25 mouse cellular contexts compared by ENCODE assay signal in genomic region chr11:26802249-26802941, GRCm38 (mm10).
DNase-seq lines count a peak whose midpoint lies in the region; ATAC-seq and TF ChIP-seq lines count a peak whose summit lies in the region.
"Had no signal": no experiment of that assay in that cellular context is flagged by ENCODE, and none has a peak within 500 bp of the region (broad histone marks: within the 10 kb centered on the region; RNA-seq: fewer than 3 reads in every experiment).

No protein-coding gene starts in this region.

- WGBS in forebrain, embryonic 14.5 days = 70% methylated on average over 2 of the region's 2 CpGs
- WGBS in forebrain, embryonic 11.5 days = 86% methylated on average over 2 of the region's 2 CpGs
- 65% methylated on average over 2 of the region's 2 CpGs for WGBS in forebrain, postnatal 0 days
- WGBS in forebrain, embryonic 10.5 days = 91% methylated on average over 2 of the region's 2 CpGs
- WGBS in intestine, postnatal 0 days = 32% methylated on average over 2 of the region's 2 CpGs

- no peak overlapping the region for H3K4me3 ChIP-seq in forebrain, embryonic 14.5 days (ENCODE audit: low read depth, low read length)
- no peak overlapping the region for H3K4me3 ChIP-seq in forebrain, embryonic 11.5 days (ENCODE audit: low read depth, low read length)
- H3K4me3 ChIP-seq in forebrain, postnatal 0 days (ENCODE audit: low read depth, low read length) = no peak overlapping the region
- H3K4me3 ChIP-seq in forebrain, embryonic 10.5 days = no peak overlapping the region
- no peak overlapping the region for H3K4me3 ChIP-seq in intestine, postnatal 0 days (ENCODE audit: low read depth, low read length)
- H3K4me3 ChIP-seq: embryonic facial prominence, embryonic 10.5 days; embryonic facial prominence, embryonic 13.5 days; erythroblast, embryonic 14.5 days; gastrocnemius, adult 2 months; hindbrain, embryonic 10.5 days; hindbrain, embryonic 13.5 days had no signal

- peak; percentile 68 for DNase-seq in forebrain, embryonic 14.5 days (ENCODE audit: low spot score)
- no peak for DNase-seq in forebrain, embryonic 11.5 days (ENCODE audit: low spot score)
- DNase-seq in forebrain, postnatal 0 days = peak; percentile 31
- DNase-seq in forebrain, embryonic 10.5 days (ENCODE audit: extremely low spot score, low spot score) = no peak
- no peak for DNase-seq in cerebellum, postnatal 36 days
- no peak for DNase-seq in cerebellum, adult 11 months
- DNase-seq: adrenal gland, adult 8-10 months; adrenal gland, postnatal 25 days; cerebellum, adult 2 months; cerebellum, adult 9-11 months; cerebellum, postnatal 25 days; embryo, embryonic 11 days; gastrocnemius, adult 2 months; gastrocnemius, postnatal 14 days; heart, adult 11 months; kidney, adult 2 months had no signal

- H3K9me3 ChIP-seq in forebrain, embryonic 14.5 days (replicated peaks; ENCODE audit: control insufficient read depth, low read length) = no peaks in the 10 kb centered on the region
- no peaks in the 10 kb centered on the region for H3K9me3 ChIP-seq in forebrain, embryonic 11.5 days (ENCODE audit: control insufficient read depth, low read length)
- no peaks in the 10 kb centered on the region for H3K9me3 ChIP-seq in forebrain, postnatal 0 days (ENCODE audit: low read length)
- no peaks in the 10 kb centered on the region for H3K9me3 ChIP-seq in forebrain, embryonic 10.5 days
- no peaks in the 10 kb centered on the region for H3K9me3 ChIP-seq in intestine, postnatal 0 days (ENCODE audit: control insufficient read depth)
- H3K9me3 ChIP-seq: embryonic facial prominence, embryonic 10.5 days; embryonic facial prominence, embryonic 13.5 days; hindbrain, embryonic 10.5 days; hindbrain, embryonic 13.5 days had no signal

- no peaks in the 10 kb centered on the region for H3K27me3 ChIP-seq in forebrain, embryonic 14.5 days (replicated peaks; ENCODE audit: control insufficient read depth, insufficient read depth, low read length)
- no peaks in the 10 kb centered on the region for H3K27me3 ChIP-seq in forebrain, embryonic 11.5 days (ENCODE audit: control insufficient read depth, insufficient read depth, low read length)
- no peaks in the 10 kb centered on the region for H3K27me3 ChIP-seq in forebrain, postnatal 0 days (ENCODE audit: insufficient read depth, low read length)
- no peaks in the 10 kb centered on the region for H3K27me3 ChIP-seq in forebrain, embryonic 10.5 days (ENCODE audit: poor library complexity, severe bottlenecking)
- H3K27me3 ChIP-seq in intestine, postnatal 0 days (replicated peaks; ENCODE audit: control insufficient read depth, insufficient read depth, low read length) = peaks cover 12% of the 10 kb centered on the region
- H3K27me3 ChIP-seq: embryonic facial prominence, embryonic 13.5 days; hindbrain, embryonic 13.5 days had no signal

- no peak overlapping the region for H3K4me2 ChIP-seq in forebrain, embryonic 14.5 days (ENCODE audit: low read length)
- H3K4me2 ChIP-seq in forebrain, embryonic 11.5 days (ENCODE audit: low read depth, low read length, severe bottlenecking) = no peak overlapping the region
- no peak overlapping the region for H3K4me2 ChIP-seq in forebrain, postnatal 0 days (ENCODE audit: low read depth)
- H3K4me2 ChIP-seq in intestine, postnatal 0 days (replicated peaks; ENCODE audit: low read depth) = no peak overlapping the region
- H3K4me2 ChIP-seq: embryonic facial prominence, embryonic 13.5 days; heart, embryonic 11.5 days; hindbrain, embryonic 13.5 days had no signal

- TF ChIP-seq CTCF in forebrain, postnatal 0 days (IDR thresholded peaks at IDR 0.05; ENCODE audit: low read depth) = no peak
- peak; percentile 43; the same call in 1 of the 2 replicates for TF ChIP-seq CTCF in intestine, postnatal 0 days (IDR thresholded peaks at IDR 0.05; ENCODE audit: low read depth)

- H3K9ac ChIP-seq in forebrain, embryonic 14.5 days (ENCODE audit: low read length) = no peak overlapping the region
- H3K9ac ChIP-seq in forebrain, embryonic 11.5 days (ENCODE audit: low read length) = no peak overlapping the region
- no peak overlapping the region for H3K9ac ChIP-seq in forebrain, postnatal 0 days
- H3K9ac ChIP-seq in intestine, postnatal 0 days (ENCODE audit: low read depth, low read length) = no peak overlapping the region
- H3K9ac ChIP-seq: embryonic facial prominence, embryonic 13.5 days; hindbrain, embryonic 13.5 days had no signal

- H3K4me1 ChIP-seq in forebrain, embryonic 14.5 days (ENCODE audit: control insufficient read depth, insufficient read depth, low read length) = peaks cover 13% of the 10 kb centered on the region
- 0 out of 2 replicates have a peak, but pooled peaks cover 2% of the 10 kb centered on the region for H3K4me1 ChIP-seq in forebrain, embryonic 11.5 days (replicated peaks; ENCODE audit: control insufficient read depth, insufficient read depth, low read length)
- no peaks in the 10 kb centered on the region for H3K4me1 ChIP-seq in forebrain, postnatal 0 days (ENCODE audit: insufficient read depth)
- peaks cover 22% of the 10 kb centered on the region for H3K4me1 ChIP-seq in forebrain, embryonic 10.5 days
- no peaks in the 10 kb centered on the region; the same call in 1 of the 2 replicates for H3K4me1 ChIP-seq in intestine, postnatal 0 days (replicated peaks; ENCODE audit: control insufficient read depth, insufficient read depth, low read length)

- no peak overlapping the region; the same call in 1 of the 2 replicates for H3K27ac ChIP-seq in forebrain, embryonic 14.5 days (ENCODE audit: low read depth, low read length)
- H3K27ac ChIP-seq in forebrain, embryonic 11.5 days (ENCODE audit: low read depth, low read length) = no peak overlapping the region
- H3K27ac ChIP-seq in forebrain, postnatal 0 days (ENCODE audit: low read depth, low read length) = no peak overlapping the region
- H3K27ac ChIP-seq in forebrain, embryonic 10.5 days = no peak overlapping the region
- H3K27ac ChIP-seq in intestine, postnatal 0 days (ENCODE audit: low read depth, low read length) = no peak overlapping the region
- H3K27ac ChIP-seq: embryonic facial prominence, embryonic 10.5 days; embryonic facial prominence, embryonic 13.5 days; gastrocnemius, adult 2 months; hindbrain, embryonic 10.5 days; hindbrain, embryonic 13.5 days had no signal

- peak; percentile 51; the same call in 1 of the 2 replicates for ATAC-seq in forebrain, embryonic 14.5 days
- no peak for ATAC-seq in forebrain, embryonic 11.5 days (replicated peaks; ENCODE audit: low FRiP score)
- ATAC-seq in forebrain, postnatal 0 days = peak; percentile 62
- ATAC-seq in intestine, postnatal 0 days = peak; percentile 98
- ATAC-seq: activated CD4-positive, CD25-positive, alpha-beta regulatory T cell, adult 4 months; hindbrain, embryonic 16.5 days had no signal

- H3K36me3 ChIP-seq in forebrain, embryonic 14.5 days (ENCODE audit: control insufficient read depth, insufficient read depth, low read length) = no peaks in the 10 kb centered on the region
- no peaks in the 10 kb centered on the region for H3K36me3 ChIP-seq in forebrain, embryonic 11.5 days (ENCODE audit: control insufficient read depth, insufficient read depth, low read length)
- H3K36me3 ChIP-seq in forebrain, postnatal 0 days (ENCODE audit: insufficient read depth) = no peaks in the 10 kb centered on the region
- H3K36me3 ChIP-seq in forebrain, embryonic 10.5 days (replicated peaks) = no peaks in the 10 kb centered on the region
- no peaks in the 10 kb centered on the region for H3K36me3 ChIP-seq in intestine, postnatal 0 days (ENCODE audit: control insufficient read depth, insufficient read depth)
- H3K36me3 ChIP-seq: embryonic facial prominence, embryonic 10.5 days; embryonic facial prominence, embryonic 13.5 days; hindbrain, embryonic 10.5 days; hindbrain, embryonic 13.5 days had no signal

Comparison
In these comparisons a context has a peak if more than half of its experiments do, and no peak if none do; other contexts are left out.
1. DNase-seq: peak in forebrain, embryonic 14.5 days (single experiment) and forebrain, postnatal 0 days (single experiment); none in forebrain, embryonic 11.5 days (single experiment), forebrain, embryonic 10.5 days (single experiment), cerebellum, postnatal 36 days (0 of 2) and cerebellum, adult 11 months (single experiment).